Mouse (Mus musculus) small intestine, adult 2 months (tissue): Measurements from ENCODE around the gene Ptcd2.

Experiments used
- CTCF ChIP-seq: fragments of 200-500 bp; IDR thresholded peaks from 2 replicates; pipeline ENCODE4 v1.5.1; 2012; ENCODE audit warnings: low read depth, mild to moderate bottlenecking, control low read depth, inconsistent platforms, low read length, moderate library complexity, mixed read lengths; ENCODE audit not compliant: insufficient replicate concordance, insufficient read length; ENCODE audit errors: extremely low read depth
- POLR2A ChIP-seq: fragments of 200-500 bp; IDR thresholded peaks from 2 replicates; pipeline ENCODE4 v1.6.1; 2012; ENCODE audit warnings: low read depth, mild to moderate bottlenecking, control low read depth, inconsistent platforms, low read length, moderate library complexity

DNA sequence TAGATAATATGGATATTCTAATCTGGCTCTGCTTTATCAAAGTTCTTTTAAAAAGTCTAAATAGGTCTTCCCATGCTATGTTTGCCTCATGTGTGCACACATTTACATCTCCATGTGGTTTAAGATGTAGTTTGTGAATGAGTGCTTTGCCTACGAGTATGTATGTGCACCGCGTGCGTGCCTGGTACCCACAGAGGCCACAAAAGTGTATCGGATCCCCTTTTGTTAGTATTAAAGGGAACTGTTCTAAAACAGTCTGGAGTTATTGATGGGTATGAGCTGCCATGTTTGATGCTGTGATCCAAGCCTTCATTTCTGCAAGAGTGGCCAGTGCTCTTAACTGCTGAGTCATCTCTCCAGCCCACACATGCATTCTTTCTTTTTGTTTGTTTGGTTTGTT, 26.8 kb upstream of the Ptcd2 start:
- TF ChIP-seq CTCF (no peak), POLR2A (no peak)
